Mouse (Mus musculus) kidney, adult 2 months (tissue): Measurements from ENCODE around the gene Ghrhr.

Experiments
- CTCF ChIP-seq: fragments of 200-500 bp; conservative IDR thresholded peaks from 2 replicates; pipeline ENCODE4 v1.5.1; 2011; ENCODE audit warnings: low read depth, mild to moderate bottlenecking, control low read depth, low read length, moderate library complexity, mixed read lengths; ENCODE audit not compliant: insufficient read depth, insufficient read length
- POLR2A ChIP-seq: fragments of 200-500 bp; IDR thresholded peaks from one replicate; pipeline ENCODE4 v1.6.1; 2011; ENCODE audit warnings: low read depth, low read length, control low read depth

GRCm38 (mm10) chr6:55403411-55404309, 27.6 kb downstream of the Ghrhr start:
- no peak for TF ChIP-seq CTCF
- TF ChIP-seq POLR2A: no peak
